Mouse (Mus musculus): ENCODE measurements at regions not wholly inside any gene's neighbourhood (a gene's known extent, or its start where the extent isn't known, plus 50 kb on each side); places are given as distances from the start of the nearest gene placed in this dataset.

- Histone ChIP-seq H3K4me2 (replicated peaks) (no peak overlapping the region), H3K27ac (no peak overlapping the region), H3K9me3 (no peaks in the 10 kb centered on the region), H3K27me3 (replicated peaks) (no peaks in the 10 kb centered on the region), H3K36me3 (no peaks in the 10 kb centered on the region), H3K4me3 (no peak overlapping the region), H3K9ac (no peak overlapping the region), H3K4me1 (no peaks in the 10 kb centered on the region)
- 28% methylated on average over 1 of the region's 1 CpGs for WGBS
- no peak for ATAC-seq (ENCODE audit: low FRiP score, low read depth)
Observed at GRCm38 (mm10) chr16:66579551-66579950, 764.5 kb downstream of the Vgll3 start.

GRCm38 (mm10) chr16:66585698-66586284 lies 770.7 kb downstream of the Vgll3 start:
- no peaks in the 10 kb centered on the region for H3K36me3 ChIP-seq
- WGBS: 6% methylated on average over 12 of the region's 12 CpGs
- no peak overlapping the region for H3K4me3 ChIP-seq
- no peaks in the 10 kb centered on the region for H3K9me3 ChIP-seq
- H3K27me3 ChIP-seq (replicated peaks): no peaks in the 10 kb centered on the region
- H3K4me2 ChIP-seq (replicated peaks): peak overlapping the region; percentile 55
- H3K27ac ChIP-seq: no peak overlapping the region
- H3K4me1 ChIP-seq: no peaks in the 10 kb centered on the region; the same call in 1 of the 2 replicates
- no peak overlapping the region for H3K9ac ChIP-seq
- peak; percentile 53; the same call in 1 of the 2 replicates for ATAC-seq (ENCODE audit: low FRiP score, low read depth)

GRCm38 (mm10) chr16:66602211-66602610 lies 787.2 kb downstream of the Vgll3 start:
- H3K27me3 ChIP-seq (replicated peaks): no peaks in the 10 kb centered on the region
- WGBS: 56% methylated on average over 2 of the region's 2 CpGs
- H3K4me3 ChIP-seq: no peak overlapping the region
- no peak overlapping the region for H3K27ac ChIP-seq
- H3K9ac ChIP-seq: no peak overlapping the region
- H3K36me3 ChIP-seq: no peaks in the 10 kb centered on the region
- ATAC-seq (ENCODE audit: low FRiP score, low read depth): no peak
- H3K9me3 ChIP-seq: no peaks in the 10 kb centered on the region
- H3K4me1 ChIP-seq: peaks cover 3% of the 10 kb centered on the region; the same call in 1 of the 2 replicates
- H3K4me2 ChIP-seq (replicated peaks): no peak overlapping the region

GRCm38 (mm10) chr16:66602686-66603085 lies 787.6 kb downstream of the Vgll3 start:
- peaks cover 3% of the 10 kb centered on the region; the same call in 1 of the 2 replicates for H3K4me1 ChIP-seq
- WGBS: 38% methylated on average over 3 of the region's 3 CpGs
- ATAC-seq (ENCODE audit: low FRiP score, low read depth): no peak
- H3K27me3 ChIP-seq (replicated peaks): no peaks in the 10 kb centered on the region
- no peak overlapping the region for H3K4me3 ChIP-seq
- no peak overlapping the region for H3K27ac ChIP-seq
- H3K9ac ChIP-seq: no peak overlapping the region
- H3K9me3 ChIP-seq: no peaks in the 10 kb centered on the region
- H3K36me3 ChIP-seq: no peaks in the 10 kb centered on the region
- H3K4me2 ChIP-seq (replicated peaks): no peak overlapping the region

- peak; percentile 74 for ATAC-seq (ENCODE audit: low FRiP score, low read depth)
- no peak overlapping the region for H3K4me2 ChIP-seq (replicated peaks)
- 30% methylated on average over 6 of the region's 6 CpGs for WGBS
- no peaks in the 10 kb centered on the region for H3K27me3 ChIP-seq (replicated peaks)
- no peak overlapping the region for H3K27ac ChIP-seq
- H3K36me3 ChIP-seq: no peaks in the 10 kb centered on the region
- no peak overlapping the region for H3K4me3 ChIP-seq
- no peak overlapping the region for H3K9ac ChIP-seq
- H3K9me3 ChIP-seq: no peaks in the 10 kb centered on the region
- H3K4me1 ChIP-seq: peaks cover 3% of the 10 kb centered on the region; the same call in 1 of the 2 replicates
Observed at GRCm38 (mm10) chr16:66603825-66604224, 788.8 kb downstream of the Vgll3 start.
